Mouse (Mus musculus) adrenal gland, adult (tissue): ENCODE results near the gene Vgf.

Experiments
- DNase-seq, 2 experiments: peaks; one replicate each; pipeline ENCODE4 v3.0.0; 2022 to 2023; ENCODE audit warnings: low spot score in 1 of 2; ENCODE audit not compliant: inconsistent age in 2 of 2

Gene Vgf

GRCm38 (mm10) chr5:137068711-137069110 is 42.5 kb downstream of the Vgf start:
- DNase-seq: no peak

- DNase-seq: peak in 1 of 2 experiments; percentile 23
Observed at GRCm38 (mm10) chr5:137070881-137071605, 44.9 kb downstream of the Vgf start.

- peak; percentile 85 to 91 for DNase-seq
Observed at GRCm38 (mm10) chr5:137072079-137072960, 46.1 kb downstream of the Vgf start, which contains the start of gene Serpine1. TSS of gene Serpine1 (minus strand) at chr5:137072268.

- peak in 1 of 2 experiments; percentile 29 for DNase-seq
Observed at GRCm38 (mm10) chr5:137073141-137073540, 46.9 kb downstream of the Vgf start.

- peak in 1 of 2 experiments; percentile 42 for DNase-seq
Observed at GRCm38 (mm10) chr5:137074191-137074651, 48.0 kb downstream of the Vgf start.

GRCm38 (mm10) chr5:137075726-137076125 is 49.5 kb downstream of the Vgf start:
- peak in 1 of 2 experiments; percentile 22 for DNase-seq

GRCm38 (mm10) chr5:137076191-137076930 is 50.2 kb downstream of the Vgf start:
- DNase-seq: peak in 1 of 2 experiments; percentile 55

GRCm38 (mm10) chr5:137077187-137077586 is 51.0 kb downstream of the Vgf start:
- DNase-seq: no peak

GRCm38 (mm10) chr5:137078041-137078440 is 51.8 kb downstream of the Vgf start:
- DNase-seq: no peak

GRCm38 (mm10) chr5:137078616-137079015 is 52.4 kb downstream of the Vgf start:
- no peak for DNase-seq

- DNase-seq: peak in 1 of 2 experiments; percentile 51
Observed at GRCm38 (mm10) chr5:137079849-137080248, 53.7 kb downstream of the Vgf start.
